Mouse (Mus musculus) CH12.LX (cell line): Measurements from ENCODE around the gene Myo1c.

Experiments
- ELF1 ChIP-seq: IDR thresholded peaks from 2 replicates; pipeline ENCODE4 v1.6.1; 2014; ENCODE audit warnings: low read depth, mild to moderate bottlenecking, inconsistent platforms, low read length, improper control_type of control experiment
- EP300 ChIP-seq: IDR thresholded peaks from 2 replicates; pipeline ENCODE4 v1.6.1; 2011; ENCODE audit warnings: low read length, improper control_type of control experiment
- PAX5 ChIP-seq: IDR thresholded peaks from 2 replicates; pipeline ENCODE4 v1.6.1; 2012; ENCODE audit warnings: low read length, inconsistent platforms, mixed read lengths
- POLR2A ChIP-seq: IDR thresholded peaks from 2 replicates; pipeline ENCODE4 v1.6.1; 2011; ENCODE audit warnings: low read depth, mild to moderate bottlenecking, improper control_type of control experiment, low read length
- SIN3A ChIP-seq: IDR thresholded peaks from 2 replicates; pipeline ENCODE4 v1.6.1; 2012; ENCODE audit warnings: low read length, improper control_type of control experiment, inconsistent platforms
- USF1 ChIP-seq: IDR thresholded peaks from 2 replicates; pipeline ENCODE4 v1.6.1; 2014; ENCODE audit warnings: low read depth, mild to moderate bottlenecking, inconsistent platforms, low read length, improper control_type of control experiment

DNA sequence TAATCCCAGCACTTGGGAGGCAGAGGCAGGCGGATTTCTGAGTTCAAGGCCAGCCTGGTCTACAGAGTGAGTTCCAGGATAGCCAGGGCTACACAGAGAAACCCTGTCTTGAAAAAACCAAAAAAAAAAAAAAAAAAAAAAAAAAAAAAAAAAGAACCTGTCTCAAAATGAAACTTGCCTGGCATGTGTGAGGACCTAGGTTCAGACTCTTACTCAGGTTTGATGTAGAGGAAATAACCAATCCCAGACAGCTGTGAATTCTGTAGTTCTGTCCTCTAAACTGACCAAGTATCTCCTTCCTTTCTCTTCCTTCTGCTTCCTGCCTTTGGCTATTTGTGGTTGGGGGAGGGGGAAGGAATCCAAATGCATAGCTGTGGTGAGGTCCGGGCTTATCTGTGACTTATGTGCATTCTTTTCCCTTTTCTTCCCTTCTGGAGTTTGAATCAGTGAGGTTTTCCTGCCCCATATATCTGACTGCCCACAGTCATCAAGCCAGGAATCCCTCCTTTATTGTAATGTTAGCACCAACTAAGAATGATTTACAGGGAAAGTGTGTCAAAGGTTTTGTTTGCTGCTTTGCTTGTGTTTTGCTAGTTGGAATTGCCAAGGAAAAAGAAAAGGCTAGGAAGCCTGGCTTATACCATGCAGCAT, 37.2 kb downstream of the Myo1c start:
- peak; percentile 56; the same call in 1 of the 2 replicates for TF ChIP-seq EP300
- TF ChIP-seq POLR2A: no peak
- no peak for TF ChIP-seq PAX5
- no peak for TF ChIP-seq ELF1
- no peak for TF ChIP-seq USF1
- no peak for TF ChIP-seq SIN3A
